Mouse (Mus musculus) central nervous system, embryonic 11.5 days (tissue): ENCODE data around the gene Hsf2. TPM values are rescaled to one million over a fixed set of nuclear protein-coding genes. Genes with fewer than 3 reads are reported as not detected.

Source experiments
- polyA plus RNA-seq: library from polyadenylated mRNA; depleted of rRNA; stranded (reverse); fragments of >200 nt; gene quantifications from 2 replicates; pipeline ENCODE4 v1.2.3, GENCODE M21; 2012; rRNA removed

The Hsf2 gene
- 44.1 and 57.3 TPM in 2 replicates for polyA plus RNA-seq

DNA sequence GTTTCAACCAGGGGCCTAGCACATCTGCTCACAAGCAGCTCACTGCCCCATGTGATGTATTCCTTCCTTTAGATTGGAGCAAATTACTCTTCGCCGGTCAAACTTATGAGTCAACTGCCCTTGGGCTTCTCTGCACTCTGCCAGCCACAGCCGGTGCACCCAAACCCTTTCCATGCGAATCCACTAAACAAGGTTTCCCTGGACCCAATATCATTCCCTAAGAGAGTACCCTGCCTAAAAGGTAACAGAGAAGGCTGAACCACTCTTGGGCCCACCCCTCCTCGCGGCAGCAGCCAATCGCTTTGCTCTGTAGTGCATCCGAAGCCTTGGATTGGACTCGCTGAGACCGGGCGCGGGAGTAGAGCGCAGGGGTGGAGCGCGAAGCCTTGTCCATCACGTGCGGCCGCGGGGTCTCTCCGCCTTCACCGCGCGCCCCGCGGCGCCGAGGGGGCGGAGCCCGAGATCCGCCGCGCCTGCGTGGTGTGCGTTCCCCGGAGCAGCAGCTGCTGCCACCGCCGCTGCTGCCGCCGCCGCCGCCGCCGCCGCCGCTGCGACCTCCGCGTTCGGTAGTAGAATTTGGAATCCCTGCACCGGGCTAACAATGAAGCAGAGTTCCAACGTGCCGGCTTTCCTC is at the start of gene Hsf2:
Gene Hsf2, plus strand, starts transcription at position 478 of the 634 bp plus-strand sequence.

DNA sequence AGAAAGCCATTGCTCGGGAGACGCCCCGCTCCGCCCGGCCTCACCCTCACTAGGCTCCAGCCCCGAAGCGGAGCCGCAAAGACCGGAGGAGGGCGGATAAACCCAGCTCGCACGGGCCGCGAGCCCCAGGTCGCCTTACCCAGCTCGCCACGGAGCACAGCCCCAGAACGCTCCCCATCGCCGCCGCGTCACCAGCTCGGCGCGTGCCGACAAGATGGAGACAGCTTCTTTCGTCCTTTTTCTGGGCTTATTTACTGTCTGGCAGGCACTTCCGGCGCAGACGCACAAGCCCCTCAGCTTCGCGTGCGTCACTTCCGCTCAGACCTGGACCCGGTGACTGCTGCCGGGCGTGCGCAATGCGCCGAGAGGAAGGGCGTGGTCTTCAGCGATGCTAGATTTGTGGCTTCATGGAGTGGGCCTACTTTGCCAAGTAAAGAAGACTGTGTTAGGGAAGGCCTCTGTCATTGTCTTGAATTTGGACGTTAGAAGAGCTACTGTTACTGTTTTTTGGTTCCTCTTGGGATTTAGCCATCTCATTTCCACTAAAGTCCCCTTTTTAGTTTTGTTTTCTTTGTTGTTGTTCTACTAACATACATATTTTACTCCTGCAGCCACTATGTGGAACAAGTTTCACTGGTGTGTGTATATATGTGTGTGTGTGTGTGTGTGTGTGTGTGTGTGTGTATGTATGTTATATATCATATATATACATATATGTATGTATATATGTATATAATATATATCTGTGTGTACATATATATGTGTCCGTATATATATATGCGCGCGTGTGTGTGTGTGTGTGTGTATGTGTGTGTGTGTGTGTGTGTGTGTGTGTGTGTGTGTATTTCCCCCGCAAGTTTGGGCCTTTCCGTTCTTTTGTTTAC is 46.3 kb downstream of the Hsf2 start, which contains the start of gene Serinc1:
Gene Serinc1, minus strand, starts transcription at position 313 of the 884 bp plus-strand sequence.

Other genes with a start within 250 kb of the Hsf2 start
- gene Serinc1, start 46.1 kb downstream of the Hsf2 start, polyA plus RNA-seq: 101 and 180 TPM in 2 replicates
- 3.0 and 8.4 TPM in 2 replicates for gene Pkib, start 145.6 kb downstream of the Hsf2 start, polyA plus RNA-seq